Mouse (Mus musculus): ENCODE results near the gene Elp4. TPM values are rescaled to one million over a fixed set of nuclear protein-coding genes. Genes with fewer than 3 reads are reported as not detected.

Elp4 gene
- total RNA-seq, 2 experiments from 2014 or later, result 9.2 to 34.8 TPM

DNA sequence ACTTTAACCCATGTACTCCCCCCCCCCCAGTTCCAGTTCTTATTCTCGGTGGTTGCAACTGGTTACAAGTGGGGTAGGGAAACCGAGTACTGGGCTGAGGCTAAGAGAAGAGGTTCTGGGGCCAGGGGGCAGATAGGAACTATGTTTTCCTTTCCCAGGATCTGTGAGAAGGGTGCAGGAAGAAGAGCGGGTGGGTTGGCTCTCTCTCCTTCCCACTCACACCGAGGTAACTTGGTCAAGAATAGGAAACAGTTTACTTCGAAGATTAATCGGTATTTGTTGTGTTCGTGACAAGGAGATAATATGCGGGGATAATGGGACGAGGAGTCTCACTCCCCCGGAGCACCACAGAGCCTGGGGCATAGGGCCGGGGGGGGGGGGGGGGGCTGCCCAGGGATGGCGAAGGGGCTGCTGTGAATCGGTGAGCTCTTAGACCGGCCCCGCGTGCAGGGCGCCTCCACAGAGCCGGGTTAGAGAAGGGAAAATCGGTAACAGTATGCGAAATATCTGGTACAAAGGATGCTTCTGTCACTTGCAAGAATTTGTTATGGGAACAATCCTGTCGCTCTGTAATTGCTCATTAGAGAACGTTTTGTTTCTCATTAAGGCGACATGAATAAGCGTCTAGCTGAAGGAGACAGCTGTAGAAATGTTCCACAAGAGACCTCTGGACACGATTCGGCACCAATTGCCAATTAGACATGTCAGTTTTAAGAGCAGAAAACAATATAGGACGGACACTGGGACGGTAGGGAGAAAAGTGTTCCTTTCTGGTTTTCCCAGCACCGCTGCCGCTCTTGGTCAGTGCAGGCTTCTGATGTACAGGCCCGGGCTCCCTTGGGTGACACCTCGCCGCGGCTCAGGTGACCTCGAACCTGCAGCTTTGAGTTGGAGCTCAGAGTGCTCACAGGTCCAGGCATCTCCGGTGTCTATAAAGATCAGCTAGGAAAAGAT, 217.7 kb downstream of the Elp4 start:
- no peak for ATAC-seq (replicated peaks; ENCODE audit: low FRiP score, poor library complexity, severe bottlenecking)

DNA sequence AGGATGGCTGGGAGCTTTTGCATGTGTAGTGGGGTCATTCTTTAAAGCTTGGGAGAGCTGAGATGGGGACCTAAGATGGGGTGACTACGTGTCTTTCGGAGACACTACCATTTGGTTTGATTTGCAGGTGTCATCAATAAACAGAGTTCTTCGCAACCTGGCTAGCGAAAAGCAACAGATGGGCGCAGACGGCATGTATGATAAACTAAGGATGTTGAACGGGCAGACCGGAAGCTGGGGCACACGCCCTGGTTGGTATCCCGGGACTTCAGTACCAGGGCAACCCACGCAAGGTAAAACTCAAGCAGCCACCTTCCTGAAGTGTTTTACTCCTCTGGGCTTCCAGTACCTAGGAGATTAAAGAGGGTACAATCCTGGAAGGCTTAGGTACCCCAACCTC, 218.7 kb downstream of the Elp4 start:
- no peak for ATAC-seq (replicated peaks; ENCODE audit: low FRiP score, poor library complexity, severe bottlenecking)

DNA sequence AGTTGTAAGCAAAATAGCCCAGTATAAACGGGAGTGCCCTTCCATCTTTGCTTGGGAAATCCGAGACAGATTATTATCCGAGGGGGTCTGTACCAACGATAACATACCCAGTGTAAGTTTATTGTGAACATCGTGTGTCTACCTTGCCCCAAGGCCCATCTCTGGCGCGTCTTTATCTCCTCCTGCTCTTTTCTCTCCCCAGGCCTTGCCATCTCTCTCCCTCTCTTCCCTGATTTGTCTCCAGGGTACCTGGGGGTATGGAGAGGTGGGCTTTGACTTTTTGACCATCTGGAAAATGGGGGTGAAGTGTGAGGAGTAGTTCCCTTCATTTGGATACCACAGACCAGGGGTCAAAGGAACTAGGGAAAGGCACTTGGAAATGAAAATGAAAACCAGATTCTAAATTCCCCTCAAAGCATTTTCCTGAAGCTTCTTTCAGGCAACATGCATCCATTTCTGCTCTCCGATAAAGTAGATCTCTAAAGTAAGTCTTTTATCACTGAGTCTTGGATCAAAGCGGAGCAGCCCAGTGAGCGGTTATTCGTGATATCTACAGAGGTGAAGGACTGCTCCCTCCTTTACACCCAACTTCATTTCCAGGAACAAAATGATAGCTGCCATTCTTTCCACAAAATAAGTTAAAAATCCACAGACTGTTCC, 219.2 kb downstream of the Elp4 start:
- ATAC-seq (replicated peaks; ENCODE audit: low FRiP score, poor library complexity, severe bottlenecking), result no peak

DNA sequence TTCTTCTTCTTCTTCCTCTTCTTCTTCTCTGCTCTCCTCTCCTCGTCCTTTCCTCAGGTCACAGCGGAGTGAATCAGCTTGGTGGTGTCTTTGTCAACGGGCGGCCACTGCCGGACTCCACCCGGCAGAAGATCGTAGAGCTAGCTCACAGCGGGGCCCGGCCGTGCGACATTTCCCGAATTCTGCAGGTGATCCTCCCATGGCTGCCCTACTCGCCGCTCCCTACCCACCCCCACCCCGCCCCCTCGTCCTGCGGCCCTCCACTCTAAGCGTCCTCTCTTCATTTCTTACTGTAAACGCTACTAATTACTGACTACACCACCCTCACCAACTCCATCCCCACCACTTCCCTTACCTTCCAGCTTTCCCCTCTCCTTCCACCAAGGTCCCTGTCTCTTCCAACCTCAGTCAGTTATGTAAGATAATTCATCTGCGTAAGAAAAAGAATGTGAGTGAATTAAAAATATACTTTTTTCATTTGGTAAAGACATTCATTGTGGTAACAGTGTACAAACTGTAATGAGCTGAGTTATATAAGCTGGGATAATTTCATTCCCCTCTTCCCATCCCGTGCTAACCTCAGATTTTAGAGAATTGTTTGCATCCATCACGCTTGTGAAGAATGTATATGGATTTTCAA, 220.5 kb downstream of the Elp4 start:
- ATAC-seq (replicated peaks; ENCODE audit: low FRiP score, poor library complexity, severe bottlenecking), result no peak

DNA sequence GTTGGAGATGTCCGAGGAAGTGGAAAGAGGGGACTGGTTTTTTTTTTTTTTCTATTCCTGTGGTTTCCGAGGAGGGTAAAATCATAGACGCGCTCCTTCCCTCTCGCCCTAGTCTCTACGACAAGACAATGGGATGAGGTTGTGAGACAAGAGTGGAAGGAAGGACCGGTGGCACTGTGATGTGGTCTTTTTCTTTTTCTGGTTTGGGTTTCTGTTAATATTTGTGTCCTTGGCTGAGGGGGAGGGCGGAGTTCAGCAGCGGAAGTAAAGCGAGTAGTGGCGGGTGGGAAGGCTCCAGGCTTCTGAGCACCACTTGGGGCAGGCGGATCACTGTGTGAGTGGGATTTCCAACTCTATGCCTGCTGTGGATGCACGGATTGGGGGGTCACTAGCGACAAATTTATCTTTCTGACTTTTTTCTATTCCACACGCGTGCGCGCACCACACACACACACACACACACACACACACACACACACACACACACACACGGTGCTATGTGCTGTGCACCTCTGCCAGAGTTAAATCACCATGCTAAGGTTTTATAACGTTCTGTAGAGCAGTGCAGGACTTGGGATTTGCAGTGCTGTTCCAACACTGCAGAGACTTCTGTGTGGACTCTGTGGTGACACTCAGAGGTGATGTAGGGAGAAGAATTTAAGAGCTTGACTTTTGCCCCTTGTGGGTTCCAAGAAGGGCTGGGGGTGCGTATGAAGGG, 221.6 kb downstream of the Elp4 start:
- no peak for ATAC-seq (replicated peaks; ENCODE audit: low FRiP score, poor library complexity, severe bottlenecking)

DNA sequence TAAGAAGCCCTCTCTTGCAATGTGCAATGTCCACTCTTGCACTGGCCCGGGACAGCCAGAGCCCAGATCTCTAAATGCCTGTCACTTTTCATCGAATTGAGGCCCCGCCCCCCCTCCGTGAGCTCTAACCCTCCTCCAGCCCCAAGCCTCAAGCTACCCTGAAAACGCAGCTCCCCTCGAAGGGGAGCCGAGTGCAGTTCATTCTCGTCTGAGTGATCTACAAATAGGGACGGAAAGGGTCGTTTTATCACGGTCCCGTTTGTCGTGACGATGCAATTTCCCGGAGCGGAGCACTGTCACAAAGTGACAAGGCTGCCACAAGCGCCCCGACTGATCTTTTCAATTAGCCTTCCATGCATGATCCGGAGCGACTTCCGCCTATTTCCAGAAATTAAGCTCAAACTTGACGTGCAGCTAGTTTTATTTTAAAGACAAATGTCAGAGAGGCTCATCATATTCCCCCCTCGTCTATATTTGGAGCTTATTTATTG, 222.3 kb downstream of the Elp4 start:
- ATAC-seq (replicated peaks; ENCODE audit: low FRiP score, poor library complexity, severe bottlenecking), result no peak

DNA sequence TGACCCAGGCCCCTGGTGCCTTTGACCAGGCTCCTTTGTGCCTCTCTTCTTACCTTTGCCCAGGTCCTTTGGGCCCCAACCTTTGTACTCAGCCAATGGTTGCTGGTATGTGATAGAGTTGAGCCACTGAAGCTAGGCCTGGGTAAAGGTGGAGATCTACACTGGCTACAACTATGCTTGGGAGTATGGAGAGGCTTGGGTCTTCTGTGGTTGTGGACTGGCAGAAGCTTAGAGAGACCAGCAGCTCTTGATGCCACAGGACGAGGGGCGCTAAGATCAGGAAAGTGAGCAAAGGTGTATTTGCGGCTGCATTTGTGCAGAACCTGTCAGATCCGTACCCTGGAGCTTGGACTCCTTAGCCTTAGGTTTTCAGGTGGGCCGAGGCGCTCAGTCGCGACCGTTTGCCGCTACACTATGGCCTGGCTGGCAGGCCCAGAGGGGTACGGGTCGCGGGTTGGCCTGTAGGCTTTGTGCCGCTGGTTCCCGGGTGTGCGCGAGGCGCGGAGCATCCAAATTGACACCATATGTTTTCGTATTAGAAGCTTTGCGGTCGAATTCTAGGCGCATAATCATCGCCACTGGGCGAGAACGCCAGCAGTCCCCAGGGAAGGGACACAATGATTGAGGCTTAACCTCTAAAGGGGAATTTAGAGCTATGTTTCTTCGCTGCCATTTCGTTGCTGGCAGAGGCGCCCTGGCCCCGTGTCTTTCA, 223.2 kb downstream of the Elp4 start:
- ATAC-seq (replicated peaks; ENCODE audit: low FRiP score, poor library complexity, severe bottlenecking), result no peak

DNA sequence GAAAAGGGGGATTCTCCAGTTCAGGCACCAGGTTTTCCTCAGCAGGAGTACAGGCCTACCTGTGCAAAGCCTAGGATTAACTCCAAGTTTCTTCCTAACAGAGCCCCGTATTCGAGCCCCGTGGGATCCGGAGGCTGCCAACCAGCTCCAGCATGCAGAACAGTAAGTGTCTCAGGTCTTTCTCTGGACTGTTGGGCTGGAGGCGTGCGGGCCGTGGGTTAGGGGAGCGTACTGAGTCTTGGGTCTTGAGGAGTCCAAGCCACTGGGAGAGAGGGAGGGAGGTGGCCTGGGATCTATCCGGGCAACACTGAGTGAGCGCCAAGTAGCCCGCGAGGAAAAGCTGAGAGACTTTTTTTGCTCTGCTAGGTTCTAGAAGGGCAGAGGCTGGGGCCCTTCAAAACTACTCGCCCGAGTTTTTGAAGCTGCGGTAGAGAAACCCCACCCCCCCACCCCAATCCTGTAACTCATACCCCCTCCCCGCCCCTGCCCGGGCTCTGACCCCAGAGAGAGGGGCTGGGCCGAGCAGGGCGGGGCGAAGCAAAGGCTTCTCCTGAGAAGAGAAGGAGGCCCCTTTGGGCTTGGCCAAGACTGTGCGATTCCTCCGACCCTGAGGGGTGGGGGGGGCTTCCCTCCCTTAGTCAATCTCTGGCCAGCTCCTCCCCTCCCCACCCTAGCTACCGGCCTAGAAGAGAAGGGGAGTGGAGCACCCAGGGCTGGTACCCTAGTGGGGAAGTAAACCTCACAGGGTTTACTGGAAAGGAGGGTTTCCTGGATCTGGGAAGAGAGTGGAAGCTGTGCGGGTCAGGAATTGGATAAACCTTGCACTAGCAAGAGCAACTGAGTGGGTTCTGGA, 224.0 kb downstream of the Elp4 start:
- ATAC-seq (replicated peaks; ENCODE audit: low FRiP score, poor library complexity, severe bottlenecking), result no peak

DNA sequence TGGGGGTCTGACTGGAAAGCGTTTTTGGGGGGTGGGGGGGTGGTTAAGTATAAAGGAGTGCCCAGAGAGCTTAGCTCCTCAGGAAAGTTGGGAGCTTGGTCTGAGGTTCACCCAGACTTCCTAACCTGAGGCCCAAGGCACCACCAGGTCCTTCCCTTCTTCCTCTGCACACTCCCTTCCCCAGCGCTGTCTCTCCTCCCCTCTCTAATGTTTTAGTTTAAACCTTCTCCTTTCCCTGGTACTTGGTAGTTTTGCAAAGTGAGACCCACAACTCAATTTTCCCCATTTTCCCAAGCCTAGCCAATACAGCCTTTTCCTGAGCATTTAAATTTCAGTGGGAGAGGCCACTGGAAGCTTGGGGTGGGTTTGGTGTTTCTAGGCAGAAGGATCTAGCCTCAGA, 225.0 kb downstream of the Elp4 start:
- ATAC-seq (replicated peaks; ENCODE audit: low FRiP score, poor library complexity, severe bottlenecking), result no peak

DNA sequence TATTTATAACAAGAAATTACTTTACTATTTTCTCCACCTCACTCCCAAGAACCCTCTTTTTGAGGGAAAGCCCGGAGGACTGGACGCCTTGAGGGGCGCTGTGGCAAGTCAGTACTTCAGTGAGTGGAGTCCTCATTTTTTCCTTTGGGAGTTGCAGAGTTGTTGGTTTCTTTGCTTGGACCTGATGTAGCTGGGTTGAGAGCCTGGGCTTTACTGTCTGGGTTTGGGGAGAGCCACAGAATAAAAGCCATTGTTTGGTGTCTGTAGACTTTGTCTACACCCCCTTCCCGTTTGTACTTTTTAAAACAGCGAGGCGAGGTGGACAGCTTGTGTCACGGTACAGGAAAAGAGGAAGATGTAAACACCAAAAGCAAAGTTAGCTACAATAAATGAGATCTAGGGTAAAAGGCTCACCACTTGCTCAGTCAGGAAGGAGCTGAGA, 225.5 kb downstream of the Elp4 start:
- ATAC-seq (replicated peaks; ENCODE audit: low FRiP score, poor library complexity, severe bottlenecking), result no peak

DNA sequence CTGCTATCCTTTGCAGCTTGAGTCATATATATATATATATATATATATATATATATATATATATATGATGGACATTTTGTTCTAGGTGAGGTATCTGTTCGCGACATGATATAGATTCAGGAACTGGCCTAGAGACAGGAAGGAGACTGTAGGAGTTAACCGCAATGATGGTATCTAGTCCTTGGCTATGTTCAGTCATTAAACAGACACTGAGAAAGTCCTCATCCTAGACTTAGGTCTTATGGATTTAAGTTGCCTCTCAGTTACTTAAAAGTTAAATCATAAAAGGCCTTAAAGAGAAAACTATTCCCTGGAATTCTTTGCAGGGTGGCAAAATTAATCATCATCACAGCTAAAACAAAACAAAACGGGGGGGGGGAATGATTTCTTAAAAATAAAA, 226.1 kb downstream of the Elp4 start:
- ATAC-seq (replicated peaks; ENCODE audit: low FRiP score, poor library complexity, severe bottlenecking), result no peak

DNA sequence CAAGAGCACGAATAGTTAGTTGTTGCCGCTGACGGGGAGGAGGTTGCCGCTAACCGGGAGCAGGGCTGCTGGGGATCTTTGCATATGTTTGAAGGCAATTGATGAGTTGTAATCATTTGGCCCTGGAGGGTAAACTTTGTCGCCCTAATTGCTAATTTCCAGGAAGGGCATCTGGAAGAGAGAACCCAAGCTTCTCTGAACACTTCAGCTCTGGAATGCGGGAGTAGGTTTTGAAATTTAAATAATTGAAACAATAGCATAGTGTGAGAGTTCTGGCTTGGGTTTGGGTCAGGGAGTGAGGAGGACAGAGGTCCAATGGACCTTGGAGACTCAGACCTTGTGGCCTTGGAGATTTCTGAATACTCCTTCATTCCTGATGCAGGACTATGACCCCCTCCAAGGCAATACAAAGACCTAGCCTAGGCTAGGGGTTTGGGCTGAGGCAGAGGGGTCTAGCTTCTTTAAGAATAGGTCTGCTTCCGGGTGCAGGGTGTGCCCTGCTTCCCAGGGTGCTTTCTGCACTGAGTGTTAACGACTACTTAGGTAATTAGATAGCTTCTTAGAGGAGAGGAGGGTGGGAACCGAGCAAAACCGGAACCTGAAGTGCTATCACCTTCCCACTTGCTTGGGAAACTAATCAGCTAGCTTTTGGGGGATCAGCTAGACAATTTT, 226.8 kb downstream of the Elp4 start:
- ATAC-seq (replicated peaks; ENCODE audit: low FRiP score, poor library complexity, severe bottlenecking), result no peak

DNA sequence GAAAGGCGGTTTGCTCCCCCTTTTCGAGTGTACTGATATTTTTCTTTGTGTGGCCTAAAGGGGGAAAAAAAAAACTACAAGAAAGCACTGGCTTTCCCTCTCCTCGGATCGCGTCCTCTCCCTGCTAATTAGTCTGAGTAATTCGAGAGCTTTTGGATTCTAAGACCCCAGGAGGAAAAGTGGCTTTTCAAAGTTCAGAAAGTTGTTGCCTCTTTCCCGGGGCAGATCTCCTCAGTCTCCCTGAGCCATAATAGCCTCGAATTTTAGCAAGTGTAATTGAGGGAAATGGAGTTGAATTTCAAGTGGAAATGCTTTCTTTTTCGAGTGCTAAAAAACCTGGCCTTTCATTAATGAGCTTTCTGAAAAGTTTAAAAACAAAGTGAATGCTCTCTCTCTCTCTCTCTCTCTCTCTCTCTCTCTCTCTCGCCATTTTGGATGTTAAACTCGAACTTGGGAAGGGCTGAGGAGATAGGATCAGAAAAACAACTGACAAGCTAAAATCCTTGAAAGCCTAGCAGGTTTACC, 227.4 kb downstream of the Elp4 start:
- ATAC-seq (replicated peaks; ENCODE audit: low FRiP score, poor library complexity, severe bottlenecking), result no peak

DNA sequence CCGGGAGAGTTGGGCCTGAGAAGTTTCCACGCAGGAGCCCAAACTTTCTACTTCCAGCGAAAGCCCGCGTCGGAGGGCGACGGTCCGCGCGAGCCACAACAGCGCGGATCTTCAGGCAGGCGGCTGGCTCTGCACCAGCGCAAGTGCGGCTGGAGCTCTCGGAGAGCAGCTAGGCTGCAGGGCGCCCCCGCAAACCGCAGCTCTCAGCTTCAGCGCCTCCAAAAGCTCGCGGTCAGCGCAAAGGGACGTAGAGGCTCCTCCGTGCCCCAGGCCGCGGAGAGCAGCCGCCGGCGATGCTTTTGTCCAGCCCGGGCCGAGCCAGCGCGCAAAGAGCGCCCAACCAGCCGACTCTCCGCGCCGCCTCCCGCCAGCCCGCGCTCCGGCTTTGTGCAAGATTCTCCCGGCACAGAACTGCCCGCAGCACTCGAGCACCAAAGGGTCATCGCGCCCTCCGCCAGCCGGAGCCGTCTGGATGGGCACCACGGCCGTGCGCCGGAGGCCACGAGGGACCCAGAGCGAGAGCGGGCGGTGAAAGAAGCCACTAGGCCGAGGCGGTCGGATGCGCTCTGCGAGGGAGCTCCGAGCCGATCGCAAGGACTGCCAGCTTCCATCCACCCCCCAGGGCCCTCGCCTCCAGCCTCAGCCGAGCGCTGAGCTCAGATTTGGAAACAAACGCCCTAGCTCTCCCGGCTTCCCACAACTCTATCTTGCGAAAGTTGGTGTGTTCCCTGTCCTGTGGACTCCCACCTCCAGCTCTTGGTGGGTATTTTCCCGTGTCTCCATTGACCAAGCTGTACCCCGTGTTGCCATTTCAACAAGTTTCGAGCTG, 228.1 kb downstream of the Elp4 start:
- no peak for ATAC-seq (replicated peaks; ENCODE audit: low FRiP score, poor library complexity, severe bottlenecking)

DNA sequence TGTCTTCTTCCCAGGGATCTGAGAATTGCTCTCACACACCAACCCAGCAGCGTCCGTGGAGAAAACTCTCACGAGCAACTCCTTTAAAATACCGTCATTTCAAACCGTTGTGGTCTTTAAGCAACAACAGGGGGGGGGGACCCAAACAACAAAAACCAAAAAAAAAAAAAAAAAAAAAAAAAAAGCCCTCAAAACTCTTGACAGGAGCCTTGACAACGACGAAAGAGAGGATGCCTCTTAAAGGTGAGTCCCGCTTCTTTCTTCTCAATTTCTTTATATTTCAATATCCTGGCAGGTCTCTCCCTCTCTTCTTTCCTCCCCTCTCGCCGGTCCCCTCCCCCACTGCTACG, 228.7 kb downstream of the Elp4 start:
- ATAC-seq (replicated peaks; ENCODE audit: low FRiP score, poor library complexity, severe bottlenecking), result no peak

DNA sequence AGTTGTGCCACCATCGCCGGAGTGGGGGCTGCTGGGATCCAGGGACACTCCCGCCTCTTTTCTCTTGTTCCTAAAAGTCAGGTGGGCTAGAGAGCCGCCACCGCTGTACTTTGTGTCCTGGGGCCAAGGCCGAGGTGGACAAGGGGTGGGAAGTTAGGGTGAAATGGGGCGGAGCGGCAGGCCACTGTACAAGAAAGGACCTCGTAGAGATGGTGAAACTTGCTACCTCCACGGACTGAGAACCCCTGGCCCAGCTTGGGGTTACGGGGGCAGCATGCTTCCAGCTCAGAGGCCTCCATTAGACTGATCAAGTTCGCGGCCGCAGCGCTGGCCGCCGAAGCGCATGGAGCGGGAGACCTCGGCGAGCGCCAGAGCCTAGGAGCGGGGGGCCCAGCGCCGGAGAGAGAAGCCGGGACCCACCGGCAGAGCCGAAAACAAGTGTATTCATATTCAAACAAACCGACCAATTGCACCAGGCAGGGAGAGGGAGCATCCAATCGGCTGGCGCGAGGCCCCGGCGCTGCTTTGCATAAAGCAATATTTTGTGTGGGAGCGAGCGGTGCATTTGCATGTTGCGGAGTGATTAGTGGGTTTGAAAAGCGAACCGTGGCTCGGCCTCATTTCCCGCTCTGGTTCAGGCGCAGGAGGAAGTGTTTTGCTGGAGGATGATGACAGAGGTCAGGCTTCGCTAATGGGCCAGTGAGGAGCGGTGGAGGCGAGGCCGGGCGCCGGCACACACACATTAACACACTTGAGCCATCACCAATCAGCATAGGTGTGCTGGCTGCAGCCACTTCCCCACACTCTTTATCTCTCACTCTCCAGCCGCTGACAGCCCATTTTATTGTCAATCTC, 229.3 kb downstream of the Elp4 start:
- no peak for ATAC-seq (replicated peaks; ENCODE audit: low FRiP score, poor library complexity, severe bottlenecking)
